Comparison of ENCODE assay signal across 9 mouse cellular contexts in genomic region chr4:141962811-141963685, GRCm38 (mm10). TPM values are rescaled to one million over a fixed set of nuclear protein-coding genes. Genes with fewer than 3 reads are reported as not detected.
A peak's percentile ranks its signal among the peaks of the same experiment; 100 is the strongest.
DNase-seq lines count a peak whose midpoint lies in the region; TF ChIP-seq lines count a peak whose summit lies in the region.
"Had no signal": no experiment of that assay in that cellular context is flagged by ENCODE, and none has a peak within 500 bp of the region (broad histone marks: within the 10 kb centered on the region; RNA-seq: fewer than 3 reads in every experiment).

No protein-coding gene starts in this region.

- H3K27me3 ChIP-seq in testis, adult 2 months (ENCODE audit: control insufficient read depth, insufficient read depth, low read length), result no peaks in the 10 kb centered on the region

- H3K27ac ChIP-seq in testis, adult 2 months (ENCODE audit: control insufficient read depth, insufficient read depth, low read depth, low read length), result no peak overlapping the region

- DNase-seq in frontal cortex, postnatal 36 days (ENCODE audit: low spot score in 2 of 2), result peak; percentile 42 to 57
- DNase-seq in frontal cortex, postnatal 10 days (ENCODE audit: low spot score in 2 of 2), result no peak
- peak; percentile 74 for DNase-seq in CD4-positive, CD25-positive, alpha-beta regulatory T cell, adult 2 months (ENCODE audit: low read depth, low spot score)
- DNase-seq in brain, adult 2 months (ENCODE audit: low read depth, low spot score), result peak; percentile 47
- peak; percentile 61 to 74 for DNase-seq in gastrocnemius, postnatal 4 days (ENCODE audit: low spot score in 2 of 2)
- DNase-seq in kidney, postnatal 14 days, result peak; percentile 54
- peak; percentile 53 to 76 for DNase-seq in lung, postnatal 4 days

- no peak overlapping the region for H3K4me3 ChIP-seq in testis, adult 2 months (ENCODE audit: control insufficient read depth, low read depth, low read length)

- TF ChIP-seq CTCF in testis, adult 2 months (IDR thresholded peaks at IDR 0.05; ENCODE audit: control insufficient read depth, insufficient read depth, insufficient replicate concordance, low read depth, low read length), result peak; percentile 75

- no peaks in the 10 kb centered on the region for H3K36me3 ChIP-seq in testis, adult 2 months (ENCODE audit: control insufficient read depth, insufficient read depth, low read length)

- peaks cover 6% of the 10 kb centered on the region; the same call in 1 of the 2 replicates for H3K4me1 ChIP-seq in testis, adult 2 months (ENCODE audit: control insufficient read depth, insufficient read depth, low read length)

- TF ChIP-seq POLR2A in testis, adult 2 months (IDR thresholded peaks at IDR 0.05; ENCODE audit: control insufficient read depth, low read depth, low read length), result no peak

RNA-seq across cellular contexts. Expression of gene Fhad1, which starts 51.8 kb away (rescaled TPM):
- total RNA-seq in gastrocnemius, postnatal 4 days (2021), result 1 to 10 TPM; 6.4 to 6.7 TPM
- polyA plus RNA-seq in testis, adult 2 months (2012; rRNA removed), result 178 and 186 TPM in 2 replicates
- polyA plus RNA-seq: liver, embryonic 16.5 days had no signal

Comparison
In these comparisons a context has a peak if more than half of its experiments do, and no peak if none do; other contexts are left out.
1. DNase-seq: peak in frontal cortex, postnatal 36 days (2 of 2), CD4-positive, CD25-positive, alpha-beta regulatory T cell, adult 2 months (single experiment), brain, adult 2 months (single experiment), gastrocnemius, postnatal 4 days (2 of 2), kidney, postnatal 14 days (single experiment) and lung, postnatal 4 days (2 of 2); none in frontal cortex, postnatal 10 days (0 of 2).